Mouse (Mus musculus): ENCODE measurements around the gene Duox1. TPM values are rescaled to one million over a fixed set of nuclear protein-coding genes. Genes with fewer than 3 reads are reported as not detected.

The Duox1 gene
- polyA plus RNA-seq, 1 experiment from 2014 or later = 0.08 TPM

DNA sequence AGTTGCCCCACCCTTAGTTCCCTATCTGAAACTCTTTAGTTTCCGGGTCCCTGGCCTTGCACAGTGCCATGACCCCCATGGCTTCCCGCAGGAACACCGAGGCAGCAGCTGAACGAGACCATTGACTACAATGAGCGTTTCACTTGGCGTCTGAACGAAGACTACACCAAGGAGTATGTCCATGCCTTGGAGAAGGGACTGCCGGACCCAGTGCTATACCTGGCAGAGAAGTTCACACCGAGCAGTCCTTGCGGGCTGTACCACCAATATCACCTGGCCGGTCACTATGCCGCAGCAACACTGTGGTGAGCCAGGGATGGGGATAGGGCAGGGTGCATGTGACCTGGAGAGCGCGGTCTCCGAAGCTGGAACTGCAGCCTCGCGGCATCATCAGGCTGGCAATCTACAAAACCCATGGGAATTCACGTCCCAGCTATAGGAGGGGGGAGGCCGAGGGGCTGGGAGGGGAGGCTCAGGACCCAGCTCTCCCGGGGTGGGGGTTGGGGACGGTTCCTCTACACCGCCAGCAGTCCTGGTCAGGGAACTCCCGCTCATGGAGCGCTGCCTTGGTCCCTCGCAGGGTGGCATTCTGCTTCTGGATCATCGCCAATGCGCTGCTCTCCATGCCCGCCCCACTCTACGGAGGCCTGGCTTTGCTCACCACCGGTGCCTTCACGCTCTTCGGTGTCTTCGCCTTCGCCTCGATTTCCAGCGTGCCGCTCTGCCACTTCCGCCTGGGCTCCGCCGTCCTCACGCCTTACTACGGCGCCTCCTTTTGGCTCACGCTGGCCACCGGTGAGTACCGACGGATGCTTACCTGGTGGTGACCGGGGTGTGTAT is 14.2 kb upstream of the Duox1 start:
- Histone ChIP-seq H3K4me1 (peaks cover 37% of the 10 kb centered on the region), H3K27me3 (peaks cover 96% of the 10 kb centered on the region), H3K9ac (peak overlapping the region; percentile 53), H3K4me3 (peak overlapping the region; percentile 42), H3K9me3 (replicated peaks) (no peaks in the 10 kb centered on the region), H3K36me3 (no peaks in the 10 kb centered on the region), H3K4me2 (replicated peaks) (peak overlapping the region; percentile 77), H3K27ac (no peak overlapping the region)
- peak; percentile 50 for ATAC-seq (ENCODE audit: low FRiP score)
- under 1% methylated on average over 48 of the region's 48 CpGs for WGBS

DNA sequence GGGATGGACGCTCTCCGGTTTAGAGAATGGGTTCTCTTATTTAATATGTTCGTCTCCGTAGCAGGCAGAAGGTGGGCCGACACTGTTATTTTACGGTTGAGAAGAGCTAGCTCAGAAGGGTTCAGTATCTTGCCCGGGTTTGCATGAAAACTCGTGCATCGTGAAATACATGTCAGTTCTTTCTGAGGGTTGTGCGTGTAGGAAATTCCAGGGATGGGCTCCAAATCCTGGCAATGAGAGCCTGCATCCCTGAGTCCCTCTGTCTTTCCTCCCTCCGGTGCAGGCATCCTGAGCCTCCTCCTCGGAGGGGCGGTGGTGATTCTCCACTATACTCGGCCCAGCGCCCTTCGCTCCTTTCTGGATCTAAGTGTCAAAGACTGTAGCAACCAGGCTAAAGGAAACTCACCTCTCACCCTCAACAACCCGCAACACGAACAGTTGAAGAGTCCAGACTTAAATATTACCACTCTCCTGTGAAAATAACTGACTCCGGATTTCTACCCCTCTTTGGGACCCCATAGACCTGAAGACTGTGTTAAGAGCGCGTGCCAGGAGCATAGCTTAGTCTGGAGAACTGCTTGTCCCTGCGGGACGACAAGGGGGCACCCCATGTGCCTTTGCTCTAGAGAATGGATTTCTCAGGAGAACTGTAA is 13.4 kb upstream of the Duox1 start:
- Histone ChIP-seq H3K27ac (no peak overlapping the region), H3K4me1 (peaks cover 34% of the 10 kb centered on the region), H3K27me3 (peaks cover 97% of the 10 kb centered on the region), H3K36me3 (no peaks in the 10 kb centered on the region), H3K9ac (peak overlapping the region; percentile 53; the same call in 1 of the 2 replicates), H3K9me3 (replicated peaks) (no peaks in the 10 kb centered on the region), H3K4me2 (replicated peaks) (peak overlapping the region; percentile 77), H3K4me3 (peak overlapping the region; percentile 42)
- 6% methylated on average over 23 of the region's 23 CpGs for WGBS
- no peak for ATAC-seq (ENCODE audit: low FRiP score)

DNA sequence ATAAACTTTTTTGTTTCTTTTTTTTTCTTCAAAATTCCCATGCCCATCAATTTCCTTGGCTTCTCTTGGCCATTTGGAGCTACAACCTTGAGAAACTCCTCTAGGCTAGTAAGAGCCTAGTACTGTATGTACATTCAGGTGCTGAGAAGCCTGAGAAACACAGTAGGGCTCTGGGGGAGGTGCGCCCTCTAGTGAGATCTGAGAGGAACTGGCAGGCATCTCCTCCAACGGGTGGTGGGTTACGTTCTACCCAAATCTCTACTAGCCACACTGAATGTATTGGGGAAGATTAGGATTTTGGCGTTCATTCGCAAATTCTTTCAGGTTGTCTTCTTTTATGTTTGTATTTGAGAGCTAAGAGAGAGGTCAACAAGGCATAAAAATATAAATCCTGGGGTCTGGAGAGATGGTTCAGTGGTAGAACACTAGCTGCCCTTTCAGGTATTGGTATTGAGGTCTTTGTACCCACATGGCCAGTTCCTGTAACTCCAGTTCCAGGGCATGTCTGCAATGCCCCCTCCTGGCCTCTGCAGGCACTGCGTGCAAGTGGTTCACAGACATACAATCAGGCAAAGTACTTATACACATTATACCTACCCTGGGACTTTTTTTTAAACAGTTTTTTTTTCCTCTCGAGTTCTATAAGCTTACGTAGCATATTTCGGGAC is 12.8 kb upstream of the Duox1 start:
- peaks cover 96% of the 10 kb centered on the region for H3K27me3 ChIP-seq
- WGBS = 12% methylated on average over 9 of the region's 9 CpGs
- peaks cover 28% of the 10 kb centered on the region for H3K4me1 ChIP-seq
- ATAC-seq (ENCODE audit: low FRiP score) = 0 out of 2 replicates have a peak, but pooled peaks have one; percentile 38
- H3K36me3 ChIP-seq = no peaks in the 10 kb centered on the region
- no peaks in the 10 kb centered on the region for H3K9me3 ChIP-seq (replicated peaks)
- no peak overlapping the region for H3K9ac ChIP-seq
- H3K4me3 ChIP-seq = no peak overlapping the region
- no peak overlapping the region for H3K4me2 ChIP-seq (replicated peaks)
- H3K27ac ChIP-seq = no peak overlapping the region

DNA sequence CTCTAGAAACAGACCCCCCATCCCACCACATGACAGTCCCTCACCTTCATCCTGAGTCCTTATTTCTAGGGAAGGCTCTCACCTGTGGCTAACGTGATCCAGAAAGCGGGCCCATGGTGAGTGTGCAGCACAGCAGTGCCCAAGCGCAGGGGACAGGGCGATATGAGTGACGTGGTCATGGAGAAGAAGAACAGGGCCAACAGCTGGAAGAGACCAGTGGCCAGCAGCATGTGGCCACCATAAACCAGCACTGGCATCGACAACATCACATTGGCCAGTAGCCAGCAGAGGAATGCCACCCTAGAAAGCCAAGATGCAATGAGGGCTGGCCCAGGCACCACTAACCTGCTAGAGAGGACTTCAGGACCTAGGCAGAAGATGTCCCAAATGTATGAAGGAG is 10.9 kb upstream of the Duox1 start:
- Histone ChIP-seq H3K27me3 (peaks cover 92% of the 10 kb centered on the region), H3K9ac (no peak overlapping the region), H3K36me3 (no peaks in the 10 kb centered on the region), H3K4me3 (no peak overlapping the region), H3K27ac (no peak overlapping the region), H3K9me3 (replicated peaks) (no peaks in the 10 kb centered on the region), H3K4me2 (replicated peaks) (no peak overlapping the region), H3K4me1 (peaks cover 15% of the 10 kb centered on the region)
- ATAC-seq (ENCODE audit: low FRiP score) = no peak
- 91% methylated on average over 6 of the region's 6 CpGs for WGBS

DNA sequence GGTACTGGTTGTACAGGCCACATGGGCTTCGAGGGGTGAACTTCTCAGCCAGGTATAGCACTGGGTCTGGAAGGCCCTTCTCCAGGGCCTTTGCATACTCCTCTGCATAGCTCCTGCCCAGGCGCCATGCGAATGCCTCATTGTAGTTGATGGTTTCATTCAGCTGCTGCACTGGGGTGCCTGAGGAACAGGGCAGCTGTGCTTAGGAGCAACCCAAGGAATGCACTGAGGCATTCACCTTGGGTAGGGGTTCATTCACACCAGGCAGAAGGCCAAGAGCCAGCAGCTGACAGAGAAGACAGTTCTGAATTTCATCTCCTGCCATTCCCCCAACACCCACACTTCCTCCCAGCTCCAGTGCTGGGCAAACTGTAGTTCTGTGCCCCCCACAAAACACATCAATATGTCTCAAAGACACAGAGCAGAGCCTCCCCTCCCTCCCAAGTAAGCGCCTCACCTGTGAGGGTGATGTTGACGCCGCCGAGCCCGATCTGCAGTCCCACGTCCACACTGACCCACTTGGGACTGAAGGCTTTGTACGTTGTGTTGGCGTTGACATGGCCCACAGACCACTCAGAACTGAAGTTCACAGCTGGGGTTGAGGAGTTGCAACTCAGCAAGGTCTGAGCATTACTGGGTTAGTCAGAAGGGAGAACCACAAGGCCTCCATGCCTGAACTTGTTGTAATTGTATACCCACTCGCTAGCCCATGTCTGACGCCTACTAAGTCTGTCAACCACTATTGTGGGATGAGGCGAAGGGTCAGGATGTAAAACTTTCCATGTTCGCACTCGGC is 10.2 kb upstream of the Duox1 start:
- no peaks in the 10 kb centered on the region for H3K36me3 ChIP-seq
- ATAC-seq (ENCODE audit: low FRiP score) = no peak
- WGBS = 84% methylated on average over 16 of the region's 16 CpGs
- no peaks in the 10 kb centered on the region for H3K9me3 ChIP-seq (replicated peaks)
- no peak overlapping the region for H3K4me2 ChIP-seq (replicated peaks)
- no peak overlapping the region for H3K9ac ChIP-seq
- no peak overlapping the region for H3K27ac ChIP-seq
- peaks cover 84% of the 10 kb centered on the region for H3K27me3 ChIP-seq
- no peak overlapping the region for H3K4me3 ChIP-seq
- peaks cover 15% of the 10 kb centered on the region for H3K4me1 ChIP-seq

DNA sequence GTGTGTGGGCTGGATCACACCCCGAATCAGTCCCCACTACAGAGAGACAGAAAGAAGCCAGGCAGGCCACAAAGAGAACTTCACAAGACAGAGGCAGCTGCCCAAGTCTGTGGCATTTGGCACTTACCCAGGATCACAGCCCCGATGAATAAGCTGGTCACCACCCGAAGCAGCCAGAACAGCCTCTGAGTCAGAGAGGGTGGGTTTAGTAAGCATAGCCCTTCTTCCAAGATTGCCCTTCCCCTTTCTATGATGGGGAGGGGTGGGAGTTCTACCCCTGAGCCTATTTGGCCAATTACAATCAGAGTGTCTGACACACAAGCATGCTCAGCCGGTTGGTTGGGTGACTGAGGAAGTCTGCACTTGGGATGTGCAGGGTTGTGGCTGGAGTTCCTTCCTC is 9.3 kb upstream of the Duox1 start:
- H3K4me3 ChIP-seq = no peak overlapping the region
- H3K27ac ChIP-seq = no peak overlapping the region
- 74% methylated on average over 4 of the region's 4 CpGs for WGBS
- peaks cover 12% of the 10 kb centered on the region for H3K4me1 ChIP-seq
- H3K4me2 ChIP-seq (replicated peaks) = no peak overlapping the region
- H3K9ac ChIP-seq = no peak overlapping the region
- ATAC-seq (ENCODE audit: low FRiP score) = no peak
- peaks cover 75% of the 10 kb centered on the region for H3K27me3 ChIP-seq
- H3K36me3 ChIP-seq = no peaks in the 10 kb centered on the region
- H3K9me3 ChIP-seq (replicated peaks) = no peaks in the 10 kb centered on the region

DNA sequence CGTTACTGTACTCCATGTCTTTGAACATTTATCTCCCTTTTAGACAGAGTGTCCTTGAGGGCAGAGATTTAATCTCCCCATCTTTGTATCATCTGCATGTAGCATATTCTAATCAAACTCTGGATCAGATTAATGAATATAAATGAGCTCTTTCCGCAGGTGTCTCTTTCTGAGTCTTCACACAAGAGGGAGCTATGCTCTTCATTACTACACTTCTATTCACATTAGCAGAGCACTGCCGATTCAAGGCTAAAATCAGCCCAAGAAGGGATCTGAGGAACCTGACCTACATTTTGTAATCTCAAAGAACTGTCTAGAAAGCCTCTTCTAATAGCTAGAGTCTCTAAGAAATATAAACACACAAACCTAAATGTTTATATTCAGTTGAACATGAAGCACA is 5.8 kb upstream of the Duox1 start:
- H3K9me3 ChIP-seq (replicated peaks) = no peaks in the 10 kb centered on the region
- H3K36me3 ChIP-seq = no peaks in the 10 kb centered on the region
- H3K4me3 ChIP-seq = no peak overlapping the region
- no peak overlapping the region for H3K4me2 ChIP-seq (replicated peaks)
- ATAC-seq (ENCODE audit: low FRiP score) = no peak
- H3K9ac ChIP-seq = no peak overlapping the region
- H3K27ac ChIP-seq = no peak overlapping the region
- H3K27me3 ChIP-seq = peaks cover 73% of the 10 kb centered on the region
- peaks cover 10% of the 10 kb centered on the region for H3K4me1 ChIP-seq
- 37% methylated on average over 3 of the region's 3 CpGs for WGBS

DNA sequence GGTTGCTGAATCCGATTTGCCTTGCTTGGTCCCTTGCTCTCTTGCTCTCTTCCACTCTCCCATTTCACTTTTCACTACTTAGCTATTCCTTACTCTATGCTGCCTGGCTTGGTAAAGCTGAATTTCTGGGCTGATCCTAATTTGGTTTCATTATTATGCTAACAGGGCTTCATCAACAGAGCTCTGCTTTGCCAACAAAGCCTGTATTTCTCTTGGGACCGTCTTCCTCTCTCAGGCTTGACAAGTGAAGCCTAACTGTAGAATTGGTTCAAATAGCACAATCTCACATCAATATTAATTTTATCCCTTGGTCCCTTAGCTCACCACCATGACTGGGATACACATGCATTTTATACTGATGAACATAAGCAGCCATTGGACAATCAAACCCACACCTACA is 3.9 kb upstream of the Duox1 start:
- Histone ChIP-seq H3K4me1 (peaks cover 10% of the 10 kb centered on the region), H3K9ac (no peak overlapping the region), H3K9me3 (replicated peaks) (no peaks in the 10 kb centered on the region), H3K27ac (no peak overlapping the region), H3K27me3 (peaks cover 63% of the 10 kb centered on the region), H3K36me3 (no peaks in the 10 kb centered on the region), H3K4me3 (no peak overlapping the region), H3K4me2 (replicated peaks) (no peak overlapping the region)
- WGBS = 48% methylated on average over 2 of the region's 2 CpGs
- ATAC-seq (ENCODE audit: low FRiP score) = peak; percentile 49; the same call in 1 of the 2 replicates

DNA sequence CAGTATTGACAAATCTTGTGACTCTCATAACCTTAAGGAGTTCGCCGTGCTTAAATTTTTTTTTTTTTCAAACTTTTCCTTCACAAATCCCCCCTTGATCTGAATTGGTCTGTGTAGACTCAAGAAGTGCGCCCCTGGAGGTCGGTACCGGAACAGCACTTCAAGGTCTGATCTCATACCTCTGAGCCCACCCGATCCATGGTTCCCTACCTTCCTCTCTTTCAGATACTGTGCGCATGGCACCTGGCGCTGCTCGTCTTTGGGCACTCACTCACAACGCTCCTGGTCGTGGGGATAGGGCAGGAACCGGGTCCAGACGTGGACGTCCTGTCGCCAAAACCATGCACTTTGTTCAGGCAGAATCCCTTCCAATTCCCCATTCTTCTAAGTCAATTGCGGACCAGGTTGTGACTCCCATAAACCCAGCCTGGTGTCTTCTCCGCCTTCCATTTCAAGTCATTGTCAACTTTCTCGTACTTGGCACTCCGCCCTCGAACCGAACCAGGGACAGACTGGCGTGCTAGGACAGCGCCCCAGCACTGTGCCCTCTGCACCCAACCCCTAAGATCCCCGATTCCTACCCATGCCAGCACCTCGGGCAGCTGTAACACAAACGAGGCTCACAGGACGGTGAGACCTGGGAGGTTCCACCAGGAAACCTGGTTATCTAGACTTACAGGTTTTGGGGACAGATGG is 2.6 kb upstream of the Duox1 start:
- 4% methylated on average over 27 of the region's 27 CpGs for WGBS
- peak; percentile 9; the same call in 1 of the 2 replicates for ATAC-seq (ENCODE audit: low FRiP score)
- Histone ChIP-seq H3K27ac (no peak overlapping the region), H3K4me1 (peaks cover 10% of the 10 kb centered on the region), H3K4me2 (replicated peaks) (peak overlapping the region; percentile 43), H3K4me3 (peak overlapping the region; percentile 22; the same call in 1 of the 2 replicates), H3K36me3 (no peaks in the 10 kb centered on the region), H3K9ac (no peak overlapping the region), H3K9me3 (replicated peaks) (no peaks in the 10 kb centered on the region), H3K27me3 (peaks cover 56% of the 10 kb centered on the region)

DNA sequence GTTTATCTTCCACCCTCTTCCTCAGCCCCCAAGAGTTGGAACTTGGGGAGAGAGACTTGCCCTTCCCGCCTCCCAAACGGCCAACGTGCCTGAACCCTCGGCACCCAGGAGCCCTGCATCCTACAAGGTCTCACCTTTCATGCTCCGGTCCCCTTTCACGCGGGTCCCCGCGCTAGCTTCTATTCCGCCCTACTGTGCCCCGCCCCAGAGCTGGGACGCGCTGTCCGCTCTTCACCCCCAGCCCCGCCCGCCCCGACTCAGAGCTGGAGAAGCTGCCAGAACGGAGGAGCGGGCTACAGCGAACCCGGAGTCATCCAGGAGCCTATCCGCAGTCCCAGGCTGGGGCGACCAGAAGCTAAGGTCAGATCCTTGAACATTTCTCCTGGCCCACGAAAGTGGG is 1.9 kb upstream of the Duox1 start, which contains the start of gene Duoxa1:
Gene Duoxa1 (minus strand): TSS at position 195 of the 400 bp plus-strand sequence.
- Histone ChIP-seq H3K27ac (no peak within 1 kb of the TSS), H3K9ac (no peak within 1 kb of the TSS), H3K4me3 (peak within 1 kb of the TSS; percentile 22), H3K4me2 (replicated peaks) (peak within 1 kb of the TSS; percentile 43), H3K4me1 (peaks cover 10% of the 10 kb centered on the region), H3K9me3 (replicated peaks) (no peaks in the 10 kb centered on the region), H3K36me3 (no peaks in the 10 kb centered on the region), H3K27me3 (peaks cover 56% of the 10 kb centered on the region)
- 0 out of 2 replicates have a peak, but pooled peaks have one; percentile 29 for ATAC-seq (ENCODE audit: low FRiP score)
- WGBS = 4% methylated on average over 24 of the region's 24 CpGs

DNA sequence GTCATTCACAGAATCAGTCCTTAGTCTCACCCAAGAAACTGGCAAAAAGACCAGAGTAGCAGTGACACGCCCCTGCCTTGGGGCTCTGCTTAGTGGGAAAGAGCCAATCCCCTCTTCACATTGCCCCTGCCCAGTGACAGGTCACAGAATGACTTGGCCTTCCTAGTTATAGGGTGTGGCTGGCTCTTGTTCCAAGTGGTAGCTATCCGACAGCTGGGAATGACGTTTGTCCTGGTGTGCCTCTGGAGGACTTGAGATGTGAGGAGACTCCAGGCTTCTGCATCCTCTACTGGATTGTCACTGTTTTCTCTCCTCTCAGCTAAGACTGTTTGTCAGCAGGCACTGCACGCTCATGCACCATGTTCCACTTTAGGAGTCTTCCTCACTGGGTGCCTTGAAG is 1.9 kb downstream of the Duox1 start:
- ATAC-seq (ENCODE audit: low FRiP score) = no peak
- Histone ChIP-seq H3K27me3 (peaks cover 48% of the 10 kb centered on the region), H3K4me1 (peaks cover 10% of the 10 kb centered on the region), H3K36me3 (no peaks in the 10 kb centered on the region), H3K4me3 (no peak overlapping the region), H3K9ac (no peak overlapping the region), H3K9me3 (replicated peaks) (no peaks in the 10 kb centered on the region), H3K27ac (no peak overlapping the region), H3K4me2 (replicated peaks) (no peak overlapping the region)
- WGBS = 71% methylated on average over 4 of the region's 4 CpGs
